Comparison of ENCODE assay signal across 8 mouse cellular contexts in the genomic region with DNA sequence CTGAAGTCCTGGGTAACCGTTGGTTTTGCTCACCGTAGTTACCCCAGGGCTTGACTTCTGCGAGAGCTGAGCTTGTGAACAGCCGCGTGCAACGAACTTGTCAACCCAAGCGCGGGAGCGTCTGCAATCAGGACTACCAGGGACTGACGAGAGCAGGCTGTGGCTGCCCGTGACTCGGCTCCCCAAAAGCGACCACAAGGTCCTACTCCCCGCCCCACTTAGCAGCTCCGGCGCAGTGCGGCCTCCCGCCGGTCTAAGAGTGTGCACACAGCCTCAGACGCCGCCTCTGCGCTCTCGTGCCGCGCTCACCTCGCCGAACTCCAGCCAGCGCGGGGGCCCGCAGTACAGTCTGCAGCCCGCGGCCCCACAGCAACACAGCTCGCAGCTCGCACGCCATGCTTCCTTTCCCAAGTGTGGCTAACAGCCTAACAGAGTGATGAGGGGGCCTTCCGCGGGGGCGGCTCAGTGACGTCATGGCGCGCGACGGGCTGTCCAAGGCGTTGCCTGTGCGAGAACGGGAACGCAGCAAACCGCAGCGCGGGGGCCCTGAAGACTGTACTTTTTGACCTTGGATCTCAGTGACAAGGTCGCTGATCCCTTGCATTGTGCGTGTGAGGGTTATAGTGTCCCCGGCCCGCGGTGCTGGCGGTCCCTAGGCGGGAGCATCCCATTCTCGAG. TPM values are rescaled to one million over a fixed set of nuclear protein-coding genes. Genes with fewer than 3 reads are reported as not detected.
DNase-seq lines count a peak whose midpoint lies in the region; ATAC-seq and TF ChIP-seq lines count a peak whose summit lies in the region.

A gene (minus strand): TSS at position 444 of the 678 bp plus-strand sequence.

- peak within 1 kb of the TSS; percentile 69 for H3K4me2 ChIP-seq in heart, embryonic 11.5 days
- peak within 1 kb of the TSS; percentile 64 for H3K4me2 ChIP-seq in kidney, embryonic 16.5 days (replicated peaks; ENCODE audit: low read depth, low read length)
- H3K4me2 ChIP-seq in myocyte (ENCODE audit: low read depth), result peak within 1 kb of the TSS; percentile 82

- ATAC-seq in erythroblast, adult 5-6 weeks (replicated peaks; ENCODE audit: low FRiP score, poor library complexity, severe bottlenecking), result peak; percentile 93
- ATAC-seq in heart, embryonic 11.5 days (replicated peaks; ENCODE audit: insufficient number of reproducible peaks, low FRiP score, low TSS enrichment), result peak; percentile 90
- ATAC-seq in kidney, embryonic 16.5 days (ENCODE audit: low FRiP score, low TSS enrichment), result peak; percentile 97

- H3K4me1 ChIP-seq in heart, embryonic 11.5 days (ENCODE audit: control insufficient read depth, insufficient read depth, low read length), result peaks cover 15% of the 10 kb centered on the region
- peaks cover 26% of the 10 kb centered on the region for H3K4me1 ChIP-seq in kidney, embryonic 16.5 days (ENCODE audit: insufficient read depth, low read length)
- peaks cover 10% of the 10 kb centered on the region for H3K4me1 ChIP-seq in liver, adult 2 months (ENCODE audit: control insufficient read depth, insufficient read depth, low read length)

- no peaks in the 10 kb centered on the region for H3K27me3 ChIP-seq in heart, embryonic 11.5 days (ENCODE audit: control insufficient read depth, insufficient read depth, low read length)
- no peaks in the 10 kb centered on the region for H3K27me3 ChIP-seq in kidney, embryonic 16.5 days (ENCODE audit: insufficient read depth, low read length)
- H3K27me3 ChIP-seq in liver, adult 2 months (ENCODE audit: control insufficient read depth, insufficient read depth, low read length), result no peaks in the 10 kb centered on the region
- H3K27me3 ChIP-seq in myocyte (ENCODE audit: control insufficient read depth, insufficient read depth, insufficient read length), result no peaks in the 10 kb centered on the region
- H3K27me3 ChIP-seq in splenic B cell, adult 2 months (ENCODE audit: control insufficient read depth, insufficient read depth, low read length, poor library complexity, severe bottlenecking), result no peaks in the 10 kb centered on the region

- peak within 1 kb of the TSS; percentile 90 for H3K9ac ChIP-seq in heart, embryonic 11.5 days (ENCODE audit: low read depth, low read length)
- peak within 1 kb of the TSS; percentile 93 for H3K9ac ChIP-seq in kidney, embryonic 16.5 days (replicated peaks; ENCODE audit: low read length)
- peak within 1 kb of the TSS; percentile 92 for H3K9ac ChIP-seq in liver, adult 2 months (ENCODE audit: low read depth, low read length)

- peak within 1 kb of the TSS; percentile 86 for H3K4me3 ChIP-seq in heart, embryonic 11.5 days (ENCODE audit: low read depth, low read length)
- H3K4me3 ChIP-seq in kidney, embryonic 16.5 days (ENCODE audit: low read length), result peak within 1 kb of the TSS; percentile 88
- H3K4me3 ChIP-seq in liver, adult 2 months (ENCODE audit: insufficient read depth, low read depth, low read length), result peak within 1 kb of the TSS; percentile 82
- peak within 1 kb of the TSS; percentile 86 for H3K4me3 ChIP-seq in myocyte

- no peaks in the 10 kb centered on the region for H3K9me3 ChIP-seq in heart, embryonic 11.5 days (replicated peaks; ENCODE audit: control insufficient read depth, low read length)
- H3K9me3 ChIP-seq in kidney, embryonic 16.5 days (ENCODE audit: low read length), result no peaks in the 10 kb centered on the region

- peak; percentile 72 for TF ChIP-seq POLR2A in liver, adult 2 months (IDR thresholded peaks at IDR 0.05; ENCODE audit: extremely low read depth, insufficient read depth, low read length)
- peak; percentile 97 for TF ChIP-seq POLR2A in myocyte (IDR thresholded peaks at IDR 0.05; ENCODE audit: insufficient read length, low read depth)

- no peaks in the 10 kb centered on the region for H3K36me3 ChIP-seq in heart, embryonic 11.5 days (ENCODE audit: control insufficient read depth, insufficient read depth, low read length)
- H3K36me3 ChIP-seq in kidney, embryonic 16.5 days (ENCODE audit: insufficient read depth, low read length), result peaks cover 12% of the 10 kb centered on the region; the same call in 1 of the 2 replicates
- H3K36me3 ChIP-seq in liver, adult 2 months (ENCODE audit: control insufficient read depth, insufficient read depth, low read length), result no peaks in the 10 kb centered on the region
- H3K36me3 ChIP-seq in myocyte (ENCODE audit: control insufficient read depth, insufficient read depth), result no peaks in the 10 kb centered on the region
- no peaks in the 10 kb centered on the region for H3K36me3 ChIP-seq in splenic B cell, adult 2 months (ENCODE audit: control insufficient read depth, insufficient read depth, low read length, poor library complexity, severe bottlenecking)

- H3K79me2 ChIP-seq in liver, adult 2 months (ENCODE audit: control insufficient read depth, insufficient read depth, low read length), result peaks cover 11% of the 10 kb centered on the region; the same call in 1 of the 2 replicates
- H3K79me2 ChIP-seq in myocyte (ENCODE audit: control insufficient read depth, insufficient read depth), result peaks cover 49% of the 10 kb centered on the region

- peak; percentile 98 for DNase-seq in B cell, adult 2 months
- peak; percentile 95 for DNase-seq in brain, adult 2 months (ENCODE audit: low read depth, low spot score)
- peak; percentile 75 for DNase-seq in liver, adult 2 months (ENCODE audit: extremely low read depth, low read depth, low spot score)
- DNase-seq in splenic B cell, adult 2 months (ENCODE audit: low read depth, low spot score), result peak; percentile 94

- peak within 1 kb of the TSS; percentile 86 for H3K27ac ChIP-seq in heart, embryonic 11.5 days (ENCODE audit: low read depth, low read length)
- peak within 1 kb of the TSS; percentile 89 for H3K27ac ChIP-seq in kidney, embryonic 16.5 days (ENCODE audit: low read length)
- H3K27ac ChIP-seq in liver, adult 2 months (replicated peaks; ENCODE audit: insufficient read depth, low read depth, low read length), result peak within 1 kb of the TSS; percentile 94

- H3ac ChIP-seq in myocyte (ENCODE audit: control insufficient read depth, insufficient read length), result peak within 1 kb of the TSS; percentile 98

- under 1% methylated on average over 58 of the region's 58 CpGs for WGBS in heart, embryonic 11.5 days (ENCODE audit: insufficient replicate concordance)
- WGBS in kidney, embryonic 16.5 days, result under 1% methylated on average over 58 of the region's 58 CpGs
- under 1% methylated on average over 58 of the region's 58 CpGs for WGBS in liver, adult 2 months

- TF ChIP-seq CTCF in liver, adult 2 months (IDR thresholded peaks at IDR 0.05; ENCODE audit: low read depth, low read length), result no peak

TF ChIP-seq in myocyte, 11 proteins besides CTCF, POLR2A, EP300 and RAD21:
- no peak for TF ChIP-seq USF1 (IDR thresholded peaks at IDR 0.05; ENCODE audit: low read depth)
- TF ChIP-seq MYOG (IDR thresholded peaks at IDR 0.05; ENCODE audit: control insufficient read depth in 1 of 3, insufficient read depth in 1 of 3, insufficient read length in 2 of 3, low read depth in 2 of 3), result peak in 2 of 3 experiments; percentile 11 to 40
- TF ChIP-seq SRF (IDR thresholded peaks at IDR 0.05; ENCODE audit: control insufficient read depth, insufficient read length, low read depth), result peak; percentile 93
- TF ChIP-seq TCF3 (IDR thresholded peaks at IDR 0.05; ENCODE audit: insufficient read length, low read depth), result no peak
- TF ChIP-seq REST (IDR thresholded peaks at IDR 0.05; ENCODE audit: insufficient read depth, insufficient read length), result peak; percentile 0
- TF ChIP-seq TCF12 (IDR thresholded peaks at IDR 0.05; ENCODE audit: insufficient read depth, poor library complexity, severe bottlenecking), result no peak
- TF ChIP-seq MAX (IDR thresholded peaks at IDR 0.05; ENCODE audit: low read depth), result peak; percentile 76
- no peak for TF ChIP-seq CEBPB (IDR thresholded peaks at IDR 0.05; ENCODE audit: insufficient read depth, poor library complexity, severe bottlenecking)
- TF ChIP-seq POLR2AphosphoS2 (IDR thresholded peaks at IDR 0.05; ENCODE audit: insufficient read length, low read depth), result peak; percentile 94
- no peak for TF ChIP-seq E2F4 (IDR thresholded peaks at IDR 0.05; ENCODE audit: insufficient read depth)
- TF ChIP-seq MYOD1 (IDR thresholded peaks at IDR 0.05; ENCODE audit: control insufficient read depth in 1 of 3, insufficient read length in 2 of 3, low read depth in 2 of 3), result peak in 1 of 3 experiments; percentile 37

RNA-seq across cellular contexts. Expression of the gene that starts here (rescaled TPM):
- 14.6 and 15.0 TPM in 2 replicates for total RNA-seq in erythroblast, adult 5-6 weeks (2015; ENCODE audit: low replicate concordance)
- 13.5 and 17.7 TPM in 2 replicates for total RNA-seq in erythroblast, adult 5-6 weeks (2017; ENCODE audit: low replicate concordance)
- polyA plus RNA-seq in heart, embryonic 11.5 days (2014; fragmentation: Nextera tagmentation; extraction: Ambion mirVana), result 108 TPM in 2 replicates
- polyA plus RNA-seq in kidney, embryonic 16.5 days (2015; fragmentation: Nextera tagmentation; extraction: Ambion mirVana), result 126 and 128 TPM in 2 replicates
- total RNA-seq in liver, adult 2 months (2014; rRNA removed), result 151 and 167 TPM in 2 replicates
- polyA plus RNA-seq in liver, adult 2 months (2012; rRNA removed), result 161 and 179 TPM in 2 replicates
- 103 TPM for polyA plus RNA-seq in myocyte (2012; fragmentation: generic; extraction: Trizol)

Comparison
In these comparisons a context has a peak if more than half of its experiments do, and no peak if none do; other contexts are left out.
1. Peak in every context shown above with its lines: DNase-seq, ATAC-seq, H3K4me3 ChIP-seq and H3K27ac ChIP-seq.